In genomic region chr2:27692608-27693007, GRCm38 (mm10) we compare ENCODE assay signal across 17 mouse cellular contexts. TPM values are rescaled to one million over a fixed set of nuclear protein-coding genes. Genes with fewer than 3 reads are reported as not detected.
DNase-seq lines count a peak whose midpoint lies in the region; ATAC-seq lines count a peak whose summit lies in the region.
"Had no signal": no experiment of that assay in that cellular context is flagged by ENCODE, and none has a peak within 500 bp of the region (broad histone marks: within the 10 kb centered on the region; RNA-seq: fewer than 3 reads in every experiment).

No protein-coding gene starts in this region.

- DNase-seq in embryonic facial prominence, embryonic 10.5 days (ENCODE audit: low spot score) = no peak
- DNase-seq in kidney, postnatal 25 days = no peak
- no peak for DNase-seq in adrenal gland, adult (ENCODE audit: inconsistent age in 2 of 2, low spot score in 1 of 2)
- DNase-seq in left cerebral cortex, postnatal 36 days (ENCODE audit: low spot score in 2 of 2) = no peak
- DNase-seq: cerebellum, postnatal 25 days; thymus, postnatal 36 days had no signal

- H3K9me3 ChIP-seq in embryonic facial prominence, embryonic 13.5 days = no peaks in the 10 kb centered on the region
- no peaks in the 10 kb centered on the region for H3K9me3 ChIP-seq in embryonic facial prominence, embryonic 10.5 days
- no peaks in the 10 kb centered on the region for H3K9me3 ChIP-seq in kidney, embryonic 14.5 days (ENCODE audit: control insufficient read depth, low read length)
- H3K9me3 ChIP-seq: embryonic facial prominence, embryonic 12.5 days; limb, embryonic 13.5 days; lung, embryonic 15.5 days; midbrain, embryonic 12.5 days had no signal

- H3K27me3 ChIP-seq in embryonic facial prominence, embryonic 13.5 days = no peaks in the 10 kb centered on the region
- no peaks in the 10 kb centered on the region for H3K27me3 ChIP-seq in embryonic facial prominence, embryonic 10.5 days (replicated peaks; ENCODE audit: low read depth, poor library complexity, severe bottlenecking)
- H3K27me3 ChIP-seq in kidney, embryonic 14.5 days (ENCODE audit: control insufficient read depth, insufficient read depth, low read length) = no peaks in the 10 kb centered on the region
- H3K27me3 ChIP-seq: embryonic facial prominence, embryonic 12.5 days; limb, embryonic 13.5 days; lung, embryonic 15.5 days; midbrain, embryonic 12.5 days had no signal

- 86% methylated on average over 3 of the region's 3 CpGs for WGBS in embryonic facial prominence, embryonic 13.5 days
- WGBS in embryonic facial prominence, embryonic 10.5 days = 93% methylated on average over 3 of the region's 3 CpGs
- 69% methylated on average over 3 of the region's 3 CpGs for WGBS in kidney, embryonic 14.5 days

- no peak overlapping the region for H3K27ac ChIP-seq in embryonic facial prominence, embryonic 13.5 days
- no peak overlapping the region for H3K27ac ChIP-seq in embryonic facial prominence, embryonic 10.5 days (replicated peaks)
- H3K27ac ChIP-seq in kidney, embryonic 14.5 days (ENCODE audit: low read depth, low read length) = no peak overlapping the region
- H3K27ac ChIP-seq: embryonic facial prominence, embryonic 12.5 days; kidney, postnatal 0 days; limb, embryonic 13.5 days; lung, embryonic 15.5 days; midbrain, embryonic 12.5 days had no signal

- no peak overlapping the region for H3K4me3 ChIP-seq in embryonic facial prominence, embryonic 13.5 days
- no peak overlapping the region for H3K4me3 ChIP-seq in embryonic facial prominence, embryonic 10.5 days
- no peak overlapping the region for H3K4me3 ChIP-seq in kidney, embryonic 14.5 days (ENCODE audit: low read length)
- H3K4me3 ChIP-seq: embryonic facial prominence, embryonic 12.5 days; limb, embryonic 13.5 days; lung, embryonic 15.5 days; midbrain, embryonic 12.5 days; myocyte had no signal

- peak overlapping the region; percentile 40; the same call in 1 of the 2 replicates for H3K9ac ChIP-seq in embryonic facial prominence, embryonic 13.5 days
- no peak overlapping the region for H3K9ac ChIP-seq in kidney, embryonic 14.5 days (ENCODE audit: low read depth, low read length)
- H3K9ac ChIP-seq: embryonic facial prominence, embryonic 12.5 days; limb, embryonic 13.5 days; lung, embryonic 15.5 days; midbrain, embryonic 12.5 days had no signal

- no peak overlapping the region for H3K4me2 ChIP-seq in embryonic facial prominence, embryonic 13.5 days
- no peak overlapping the region for H3K4me2 ChIP-seq in kidney, embryonic 14.5 days (replicated peaks; ENCODE audit: low read depth, low read length)
- H3K4me2 ChIP-seq: embryonic facial prominence, embryonic 12.5 days; limb, embryonic 13.5 days; lung, embryonic 15.5 days; midbrain, embryonic 12.5 days had no signal

- peaks cover 79% of the 10 kb centered on the region for H3K4me1 ChIP-seq in embryonic facial prominence, embryonic 13.5 days
- peaks cover 68% of the 10 kb centered on the region for H3K4me1 ChIP-seq in embryonic facial prominence, embryonic 10.5 days
- peaks cover 37% of the 10 kb centered on the region for H3K4me1 ChIP-seq in kidney, embryonic 14.5 days (ENCODE audit: control insufficient read depth, insufficient read depth, low read length)

- intact Hi-C loops in left cerebral cortex, postnatal 36 days (cut with DNase I) = no loop called here

- ATAC-seq in embryonic facial prominence, embryonic 13.5 days (ENCODE audit: insufficient number of reproducible peaks, insufficient read depth, low FRiP score, low TSS enrichment, low read depth) = no peak
- peak; percentile 37; the same call in 1 of the 2 replicates for ATAC-seq in kidney, embryonic 14.5 days (ENCODE audit: low FRiP score, low TSS enrichment)
- ATAC-seq in common myeloid progenitor, adult 5-6 weeks (replicated peaks; ENCODE audit: low read depth, poor library complexity, severe bottlenecking) = peak; percentile 30; the same call in 1 of the 2 replicates
- peak; percentile 34 for ATAC-seq in megakaryocyte, adult 5-6 weeks (ENCODE audit: poor library complexity, severe bottlenecking)
- ATAC-seq: activated CD4-positive, CD25-positive, alpha-beta regulatory T cell, adult 4 months had no signal

- no peaks in the 10 kb centered on the region for H3K36me3 ChIP-seq in embryonic facial prominence, embryonic 13.5 days
- H3K36me3 ChIP-seq in embryonic facial prominence, embryonic 10.5 days (replicated peaks) = no peaks in the 10 kb centered on the region
- H3K36me3 ChIP-seq in kidney, embryonic 14.5 days (ENCODE audit: control insufficient read depth, insufficient read depth, low read length) = no peaks in the 10 kb centered on the region
- H3K36me3 ChIP-seq: embryonic facial prominence, embryonic 12.5 days; limb, embryonic 13.5 days; lung, embryonic 15.5 days; midbrain, embryonic 12.5 days had no signal

RNA-seq across cellular contexts. Expression of gene Rxra, which starts 16.4 kb away (rescaled TPM):
- polyA plus RNA-seq in embryonic facial prominence, embryonic 13.5 days (2015; fragmentation: Nextera tagmentation; extraction: Ambion mirVana) = 16.7 and 18.7 TPM in 2 replicates
- polyA plus RNA-seq in embryonic facial prominence, embryonic 10.5 days (2016; fragmentation: Nextera tagmentation; extraction: Ambion mirVana) = 8.8 and 9.3 TPM in 2 replicates
- 5.9 and 6.2 TPM in 2 replicates for polyA plus RNA-seq in kidney, embryonic 14.5 days (2014; fragmentation: Nextera tagmentation; extraction: Ambion mirVana)
- 3.5 and 4.0 TPM in 2 replicates for total RNA-seq in common myeloid progenitor, adult 5-6 weeks (2017)
- 15.4 and 16.1 TPM in 2 replicates for total RNA-seq in megakaryocyte, adult 5-6 weeks (2015)
- total RNA-seq in megakaryocyte, adult 5-6 weeks (2017) = 16.8 and 17.0 TPM in 2 replicates
- total RNA-seq in left cerebral cortex, postnatal 36 days (2021) = 10 to 100 TPM; 19.7 to 25.6 TPM
